Mouse (Mus musculus) central nervous system, embryonic 11.5 days (tissue): Measurements from ENCODE around the gene a. TPM values are rescaled to one million over a fixed set of nuclear protein-coding genes. Genes with fewer than 3 reads are reported as not detected.

Experiments used
- polyA plus RNA-seq: library from polyadenylated mRNA; depleted of rRNA; stranded (reverse); fragments of >200 nt; gene quantifications from 2 replicates; pipeline ENCODE4 v1.2.3, GENCODE M21; 2012; rRNA removed

The a gene
- polyA plus RNA-seq: 4.1 and 9.6 TPM in 2 replicates

GRCm38 (mm10) chr2:154790656-154791483 lies at the start of gene a, which contains the start of gene Raly:
a (plus strand) TSS chr2:154791402.
Raly (plus strand) TSS chr2:154791096.

GRCm38 (mm10) chr2:154769930-154770329 lies 21.3 kb upstream of the a start, which contains the start of gene Gm14214:
Gm14214 (minus strand) TSS chr2:154770030.

GRCm38 (mm10) chr2:154892201-154893044 lies 101.2 kb downstream of the a start, which contains the start of gene Eif2s2:
Eif2s2 (minus strand) TSS chr2:154892935.

GRCm38 (mm10) chr2:155018251-155018755 lies 227.1 kb downstream of the a start, which contains the start of gene Gm14226:
Gm14226 (plus strand) TSS chr2:155018266.

GRCm38 (mm10) chr2:155073978-155074765 lies 283.0 kb downstream of the a start, which contains the start of gene Ahcy:
Ahcy (minus strand) TSS chr2:155074497.

Other genes with a start within 250 kb of the a start
- gene 1700003F12Rik, start 244.3 kb upstream of the a start, polyA plus RNA-seq: 0.88 and 2.4 TPM in 2 replicates
- gene Actl10, start 239.6 kb upstream of the a start, polyA plus RNA-seq: 0.04 and 0.05 TPM in 2 replicates
- gene Necab3, start 232.5 kb upstream of the a start, polyA plus RNA-seq: 6.5 and 8.6 TPM in 2 replicates
- gene E2f1, start 221.5 kb upstream of the a start, polyA plus RNA-seq: 50.5 and 65.5 TPM in 2 replicates
- 6.1 and 11.0 TPM in 2 replicates for gene Pxmp4, start 187.7 kb upstream of the a start, polyA plus RNA-seq
- 4.3 and 7.4 TPM in 2 replicates for gene Zfp341, start 178.1 kb upstream of the a start, polyA plus RNA-seq
- gene 4930519P11Rik, start 178.0 kb upstream of the a start, polyA plus RNA-seq: 0.12 and 0.62 TPM in 2 replicates
- 172 and 326 TPM in 2 replicates for gene Chmp4b, start 139.7 kb upstream of the a start, polyA plus RNA-seq
- not detected in 2 replicates for gene Gm14214, start 21.4 kb upstream of the a start, polyA plus RNA-seq
- gene Raly, start 306 bp upstream of the a start, polyA plus RNA-seq: 393 and 415 TPM in 2 replicates
- 117 and 120 TPM in 2 replicates for gene Eif2s2, start 101.5 kb downstream of the a start, polyA plus RNA-seq
- gene Gm14226, start 226.9 kb downstream of the a start, polyA plus RNA-seq: 1.0 and 11.8 TPM in 2 replicates